In the genomic region with DNA sequence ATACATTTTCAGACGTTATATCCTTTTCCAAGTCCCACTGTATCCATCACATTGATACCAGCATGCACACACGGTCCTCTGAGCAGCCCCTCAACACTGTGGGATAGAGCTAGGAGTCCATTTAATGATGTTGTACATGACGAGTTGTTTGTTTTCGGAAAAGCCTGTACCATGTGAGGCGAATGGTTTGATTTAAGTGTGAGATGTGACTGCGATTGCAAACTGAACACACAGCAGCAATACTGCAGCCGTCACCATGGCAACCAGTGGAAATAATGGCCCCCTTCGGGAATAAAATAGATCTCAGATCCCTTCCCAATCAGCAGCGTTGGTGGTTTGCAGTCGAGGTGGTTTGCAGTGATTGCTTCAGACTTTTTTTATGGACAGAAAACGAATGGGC, we compare ENCODE assay signal across 11 mouse cellular contexts.
DNase-seq lines count a peak whose midpoint lies in the region; ATAC-seq lines count a peak whose summit lies in the region.
"Had no signal": no experiment of that assay in that cellular context is flagged by ENCODE, and none has a peak within 500 bp of the region (broad histone marks: within the 10 kb centered on the region; RNA-seq: fewer than 3 reads in every experiment).

No protein-coding gene starts in this region.

- ATAC-seq in forebrain, embryonic 14.5 days = peak; percentile 48; the same call in 1 of the 2 replicates
- ATAC-seq in neural tube, embryonic 15.5 days (ENCODE audit: low FRiP score) = peak; percentile 81
- no peak for ATAC-seq in monocyte, adult 5-6 weeks (replicated peaks; ENCODE audit: insufficient number of reproducible peaks, low FRiP score, low TSS enrichment, poor library complexity, severe bottlenecking)
- ATAC-seq: intestine, postnatal 0 days had no signal

- H3K27me3 ChIP-seq in forebrain, embryonic 14.5 days (replicated peaks; ENCODE audit: control insufficient read depth, insufficient read depth, low read length) = no peaks in the 10 kb centered on the region
- no peaks in the 10 kb centered on the region for H3K27me3 ChIP-seq in neural tube, embryonic 15.5 days (replicated peaks)

- peak overlapping the region; percentile 60; the same call in 1 of the 2 replicates for H3K27ac ChIP-seq in forebrain, embryonic 14.5 days (ENCODE audit: low read depth, low read length)
- peak overlapping the region; percentile 90 for H3K27ac ChIP-seq in neural tube, embryonic 15.5 days (replicated peaks)
- H3K27ac ChIP-seq: macrophage had no signal

- WGBS in forebrain, embryonic 14.5 days = 33% methylated on average over 11 of the region's 11 CpGs
- 23% methylated on average over 11 of the region's 11 CpGs for WGBS in neural tube, embryonic 15.5 days

- no peak overlapping the region for H3K9ac ChIP-seq in forebrain, embryonic 14.5 days (ENCODE audit: low read length)
- no peak overlapping the region for H3K9ac ChIP-seq in neural tube, embryonic 15.5 days (replicated peaks)

- H3K36me3 ChIP-seq in forebrain, embryonic 14.5 days (ENCODE audit: control insufficient read depth, insufficient read depth, low read length) = no peaks in the 10 kb centered on the region
- no peaks in the 10 kb centered on the region for H3K36me3 ChIP-seq in neural tube, embryonic 15.5 days

- H3K4me2 ChIP-seq in forebrain, embryonic 14.5 days (ENCODE audit: low read length) = no peak overlapping the region
- H3K4me2 ChIP-seq in neural tube, embryonic 15.5 days = peak overlapping the region; percentile 41

- H3K4me3 ChIP-seq in forebrain, embryonic 14.5 days (ENCODE audit: low read depth, low read length) = no peak overlapping the region
- no peak overlapping the region for H3K4me3 ChIP-seq in neural tube, embryonic 15.5 days (replicated peaks)

- no peaks in the 10 kb centered on the region for H3K9me3 ChIP-seq in forebrain, embryonic 14.5 days (replicated peaks; ENCODE audit: control insufficient read depth, low read length)
- H3K9me3 ChIP-seq in neural tube, embryonic 15.5 days (replicated peaks) = no peaks in the 10 kb centered on the region

- H3K4me1 ChIP-seq in forebrain, embryonic 14.5 days (ENCODE audit: control insufficient read depth, insufficient read depth, low read length) = peaks cover 14% of the 10 kb centered on the region
- peaks cover 51% of the 10 kb centered on the region for H3K4me1 ChIP-seq in neural tube, embryonic 15.5 days

- DNase-seq in brain, embryonic 18.5 days (ENCODE audit: low read depth, low spot score) = peak; percentile 68
- peak; percentile 82 for DNase-seq in forebrain, embryonic 14.5 days (ENCODE audit: low spot score)
- DNase-seq in layer of hippocampus, adult 18-20 months (ENCODE audit: low spot score in 2 of 2) = peak; percentile 59 to 72
- DNase-seq in heart, postnatal 4 days = no peak
- no peak for DNase-seq in lung, adult 18-20 months
- DNase-seq: gastrocnemius, postnatal 36 days; thymus, postnatal 14 days had no signal

Comparison
In these comparisons a context has a peak if more than half of its experiments do, and no peak if none do; other contexts are left out.
1. DNase-seq: peak in brain, embryonic 18.5 days (single experiment), forebrain, embryonic 14.5 days (single experiment) and layer of hippocampus, adult 18-20 months (2 of 2); none in heart, postnatal 4 days (single experiment) and lung, adult 18-20 months (0 of 2).